Mouse (Mus musculus): ENCODE results near the gene Dnajb13.
"Not testable (repeated sequence)": the region's sequence is repeated elsewhere in the genome, so short reads cannot be mapped to it uniquely, and the experiment has no call there.

Gene Dnajb13

DNA sequence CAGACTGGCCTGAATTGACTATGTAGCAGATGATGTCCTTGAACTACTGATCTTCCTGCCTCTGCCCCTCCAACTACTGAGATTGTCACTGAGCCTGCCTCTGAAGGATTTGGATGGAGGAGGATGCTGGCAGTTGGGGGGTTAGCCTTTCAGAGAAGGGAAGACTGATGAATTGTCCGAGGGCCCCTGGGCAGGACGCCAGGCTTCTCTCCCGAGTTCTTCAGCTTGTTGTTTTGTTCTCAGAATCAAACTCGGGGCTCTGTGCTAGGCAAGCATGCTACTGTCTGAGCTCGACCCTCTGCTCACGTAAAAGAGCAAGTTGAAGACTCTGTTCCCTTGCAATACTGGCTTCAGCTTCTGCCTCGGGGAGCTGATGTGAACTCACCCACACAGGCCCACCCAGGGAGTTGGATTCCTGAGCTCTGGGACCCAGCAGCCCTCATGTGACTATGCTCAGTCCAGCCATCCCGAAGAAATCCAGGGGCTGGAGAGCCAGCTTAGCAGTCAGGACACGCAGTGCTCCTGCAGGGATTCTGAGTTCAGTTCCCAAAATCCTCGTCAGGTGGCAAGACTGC is 26.2 kb downstream of the Dnajb13 start:
- DNase-seq (ENCODE audit: low spot score in 2 of 2): no peak

DNA sequence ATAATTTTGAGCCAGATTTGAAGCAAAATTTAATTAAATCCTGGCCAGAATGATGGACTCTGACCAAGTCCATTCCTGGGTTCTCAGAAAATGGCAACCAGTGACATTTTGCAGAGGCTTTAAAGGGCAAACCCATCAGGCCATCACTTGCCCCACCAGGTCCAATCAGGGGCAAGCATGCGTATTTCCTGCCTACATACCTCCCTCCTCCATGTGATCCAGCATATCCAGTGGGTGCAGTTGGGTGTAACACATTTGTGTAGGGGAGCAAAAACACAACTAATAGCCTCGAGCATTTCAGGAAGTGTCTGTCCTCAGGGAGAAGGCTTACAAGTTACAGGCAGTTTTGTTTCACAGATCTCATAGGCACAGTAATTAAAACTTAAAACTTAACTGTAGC is 27.5 kb downstream of the Dnajb13 start:
- no peak for DNase-seq (ENCODE audit: low spot score in 2 of 2)

DNA sequence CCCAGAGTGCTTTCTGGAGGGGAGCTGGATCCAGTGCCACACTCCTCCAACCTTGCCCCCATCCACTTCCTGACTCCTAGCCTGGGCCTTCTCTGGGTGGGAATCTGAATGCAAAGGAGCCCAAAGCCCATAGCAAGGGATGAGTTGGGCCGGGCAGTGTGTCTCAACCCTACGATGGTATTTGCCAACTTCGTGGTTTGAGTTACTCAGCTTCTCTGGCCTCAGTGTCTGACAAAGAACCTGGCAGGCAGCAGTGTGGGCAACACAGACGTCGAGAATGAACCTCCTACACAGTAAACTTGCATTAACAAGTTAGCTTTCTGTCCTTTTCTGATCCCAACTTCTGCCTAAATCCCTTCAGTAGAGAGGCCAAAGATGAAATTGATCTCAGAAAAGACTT is 30.3 kb downstream of the Dnajb13 start:
- no peak for DNase-seq (ENCODE audit: low spot score in 2 of 2)

DNA sequence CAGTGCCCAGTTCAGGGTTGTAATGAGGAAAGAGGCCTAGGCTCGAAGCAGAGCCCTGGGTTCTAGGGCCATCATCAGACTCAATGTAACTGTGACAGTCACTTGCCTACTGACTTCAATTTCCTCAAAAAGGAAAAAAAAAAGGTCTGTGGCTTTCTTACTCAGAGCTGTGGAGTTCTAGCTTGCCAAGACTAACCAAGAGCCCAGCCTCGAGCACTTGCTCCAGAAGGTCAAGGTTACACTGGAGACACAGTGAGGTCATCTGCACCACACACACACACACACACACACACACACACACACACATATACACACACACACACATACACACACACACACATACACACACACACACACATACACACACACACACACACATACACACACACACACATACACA is 32.7 kb downstream of the Dnajb13 start:
- DNase-seq (ENCODE audit: low spot score in 2 of 2): not testable (repeated sequence)

DNA sequence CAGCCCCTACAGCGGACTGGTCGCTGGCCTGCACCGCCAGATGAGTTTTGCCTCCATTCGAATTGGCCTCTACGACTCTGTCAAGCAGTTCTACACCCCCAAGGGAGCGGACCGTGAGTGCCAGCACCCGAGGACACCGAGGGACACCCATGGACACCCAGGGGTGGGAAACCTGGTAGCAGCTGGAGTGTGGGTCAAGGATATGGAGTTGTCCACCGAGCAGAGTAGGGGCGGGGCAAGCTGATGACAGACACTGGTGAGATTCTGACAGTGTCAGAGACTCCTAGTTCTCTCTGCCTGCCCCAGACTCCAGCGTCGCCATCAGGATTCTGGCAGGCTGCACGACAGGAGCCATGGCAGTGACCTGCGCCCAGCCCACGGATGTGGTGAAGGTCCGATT is 34.6 kb downstream of the Dnajb13 start:
- no peak for DNase-seq (ENCODE audit: low spot score in 2 of 2)

DNA sequence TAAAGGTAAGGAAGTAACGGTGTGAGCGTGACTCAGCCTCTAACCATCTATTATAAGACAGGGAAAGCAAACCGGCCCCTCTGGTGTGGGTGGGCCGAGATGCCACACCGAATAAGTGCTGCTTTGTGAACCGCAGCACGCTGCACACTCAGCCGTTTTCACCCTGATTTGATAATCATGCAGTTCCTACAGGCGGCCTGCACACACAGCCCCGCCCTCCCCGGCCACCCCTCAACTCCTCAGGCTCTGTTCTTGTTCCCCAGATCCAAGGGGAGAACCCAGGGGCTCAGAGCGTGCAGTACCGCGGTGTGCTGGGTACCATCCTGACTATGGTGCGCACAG is 35.0 kb downstream of the Dnajb13 start:
- DNase-seq (ENCODE audit: low spot score in 2 of 2): no peak

DNA sequence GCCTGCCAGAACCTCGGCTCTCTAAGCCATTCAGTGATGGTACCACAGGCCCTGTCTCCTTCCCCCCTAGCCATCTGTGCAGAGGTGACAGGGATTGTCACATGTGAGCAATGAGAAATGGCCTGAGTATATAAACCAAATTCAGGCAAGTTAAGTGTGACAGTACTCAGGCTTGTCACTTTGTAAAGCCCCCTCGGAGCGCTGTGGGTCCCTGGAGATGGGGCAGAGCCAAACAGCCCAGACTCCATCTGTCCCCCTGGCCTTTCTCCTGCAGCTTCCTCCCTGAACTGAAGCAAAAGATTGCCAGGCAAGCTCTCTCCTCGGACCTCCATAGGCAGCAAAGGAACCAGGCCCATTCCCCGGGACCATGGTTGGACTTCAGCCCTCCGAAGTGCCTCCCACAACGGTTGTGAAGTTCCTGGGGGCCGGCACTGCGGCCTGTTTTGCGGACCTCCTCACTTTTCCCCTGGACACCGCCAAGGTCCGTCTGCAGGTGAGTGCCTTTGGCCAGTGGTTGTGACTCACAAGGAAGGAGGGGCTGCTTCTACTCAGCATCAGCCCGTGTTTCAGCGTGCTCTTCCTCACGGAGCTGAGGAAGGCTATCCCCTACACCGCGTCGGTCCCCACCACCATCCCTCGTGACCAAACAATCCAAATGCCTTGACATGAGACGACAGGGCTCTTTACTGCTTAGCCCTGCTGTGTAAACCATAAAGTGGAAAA is 35.5 kb downstream of the Dnajb13 start:
- DNase-seq (ENCODE audit: low spot score in 2 of 2): no peak

DNA sequence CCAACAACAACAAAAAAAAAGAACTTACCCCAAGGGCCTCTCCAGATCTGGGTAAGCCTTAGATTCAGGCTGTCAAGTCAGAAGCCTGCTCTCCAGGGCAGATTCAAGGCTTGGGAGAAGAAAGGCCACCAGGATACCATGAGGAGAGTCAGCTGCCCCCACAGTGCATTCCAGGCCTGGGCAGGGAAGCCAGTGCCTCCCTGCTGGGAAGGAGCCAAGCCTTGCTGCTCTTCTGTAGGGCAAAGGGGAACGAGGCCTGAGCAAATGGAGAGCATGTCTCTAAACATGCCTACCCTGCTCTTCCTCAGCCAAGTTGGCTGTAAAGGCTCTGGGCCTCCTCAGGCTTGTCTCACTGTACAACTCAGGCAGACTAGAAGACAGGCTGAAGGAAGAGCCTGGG is 40.1 kb downstream of the Dnajb13 start:
- DNase-seq (ENCODE audit: low spot score in 2 of 2): no peak

DNA sequence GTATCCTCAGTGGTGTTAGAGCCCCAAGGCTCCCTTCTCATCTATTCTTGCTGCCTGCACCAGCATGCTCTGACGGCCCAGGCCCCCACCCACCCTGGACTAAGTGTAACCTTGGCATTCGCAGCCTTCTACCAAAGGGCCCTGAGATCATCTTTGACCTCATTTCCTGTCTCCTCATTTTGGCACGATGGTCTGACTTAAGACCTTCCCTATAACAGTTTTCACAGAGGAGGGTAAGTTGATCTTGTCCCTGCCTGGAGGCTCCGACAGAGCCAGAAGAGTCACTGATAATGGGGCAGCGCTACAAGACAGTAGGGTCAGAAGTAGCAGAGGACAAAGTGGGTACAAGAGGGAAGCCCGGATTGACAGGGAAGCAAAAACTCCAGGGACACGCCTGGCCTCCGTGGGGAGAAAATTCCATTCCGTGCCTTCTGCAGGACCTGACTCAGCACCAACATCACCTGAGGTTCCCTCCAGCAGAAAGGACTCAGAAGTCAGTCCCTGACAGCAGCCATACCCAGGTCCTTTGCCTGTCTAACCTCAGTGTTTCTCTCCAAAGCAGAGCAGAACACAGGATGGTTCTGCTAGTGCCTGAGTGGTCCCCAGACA is 40.8 kb downstream of the Dnajb13 start:
- no peak for DNase-seq (ENCODE audit: low spot score in 2 of 2)

DNA sequence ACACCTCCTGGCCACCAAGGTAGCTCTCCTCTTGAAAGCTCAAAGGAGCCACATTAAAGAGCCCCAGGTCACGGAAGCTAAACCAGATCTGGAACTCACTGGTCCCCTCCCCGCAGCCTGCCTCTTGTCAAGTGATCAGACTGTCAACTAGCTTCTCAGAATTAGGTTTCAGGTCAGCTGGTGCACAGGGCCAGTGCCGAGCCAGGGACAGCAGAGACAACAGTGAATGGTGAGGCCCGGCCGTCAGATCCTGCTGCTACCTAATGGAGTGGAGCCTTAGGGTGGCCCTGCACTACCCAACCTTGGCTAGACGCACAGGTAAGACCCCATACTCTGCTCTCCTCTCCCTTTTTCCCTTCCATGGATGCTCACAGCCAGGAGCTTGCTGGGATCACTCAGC is 42.0 kb downstream of the Dnajb13 start, which contains the start of gene Ucp3:
Gene Ucp3 (plus strand): TSS at position 214 of the 400 bp plus-strand sequence.
- DNase-seq (ENCODE audit: low spot score in 2 of 2): no peak

DNA sequence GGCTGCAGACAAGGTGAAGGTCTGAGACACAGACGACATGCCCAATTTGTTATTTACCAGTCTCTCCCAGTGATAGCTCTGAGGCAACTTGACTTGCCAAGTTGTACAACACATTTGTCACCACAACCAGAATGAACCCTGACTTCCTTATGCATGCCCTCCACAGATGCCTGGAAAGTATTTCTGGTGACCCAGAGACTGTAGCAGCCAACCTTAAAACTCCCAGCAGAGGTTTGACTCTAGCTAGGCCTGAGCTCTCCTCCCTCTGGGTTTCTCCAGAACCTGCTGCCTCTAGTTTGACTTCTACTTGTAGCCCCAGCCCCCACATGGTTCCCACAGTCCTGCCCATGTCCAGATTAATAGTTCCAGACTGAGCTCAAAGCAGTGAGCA is 43.4 kb downstream of the Dnajb13 start:
- no peak for DNase-seq (ENCODE audit: low spot score in 2 of 2)

DNA sequence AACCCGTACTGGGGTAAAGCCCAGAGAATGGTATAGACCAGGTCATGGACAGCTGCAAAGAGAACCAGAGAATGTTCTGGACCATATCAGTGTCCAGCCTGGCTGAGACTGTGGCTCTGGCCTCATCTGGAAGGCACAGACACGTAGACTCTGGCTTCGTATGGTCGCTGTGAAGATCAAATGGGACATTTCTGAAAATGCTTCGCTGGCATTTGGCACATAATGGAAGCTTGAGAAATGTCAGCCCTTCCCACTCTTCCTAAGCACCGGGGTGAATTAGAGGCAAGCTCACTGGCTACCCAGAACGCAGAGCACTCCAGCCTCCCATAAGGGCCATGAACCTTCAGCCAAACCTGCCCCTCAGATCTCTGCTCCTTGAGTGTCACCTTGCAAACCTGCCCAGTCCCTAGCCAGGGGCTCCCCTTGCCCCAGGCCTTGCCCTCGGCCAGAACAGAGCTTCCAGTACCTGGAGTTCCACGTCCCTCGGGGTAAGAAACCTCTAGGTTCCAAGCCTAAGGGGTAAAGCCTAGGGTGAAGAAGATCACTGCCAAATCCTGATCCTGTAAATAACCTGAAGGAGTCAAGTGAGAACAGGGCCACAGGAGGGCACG is 43.9 kb downstream of the Dnajb13 start:
- no peak for DNase-seq (ENCODE audit: low spot score in 2 of 2)

DNA sequence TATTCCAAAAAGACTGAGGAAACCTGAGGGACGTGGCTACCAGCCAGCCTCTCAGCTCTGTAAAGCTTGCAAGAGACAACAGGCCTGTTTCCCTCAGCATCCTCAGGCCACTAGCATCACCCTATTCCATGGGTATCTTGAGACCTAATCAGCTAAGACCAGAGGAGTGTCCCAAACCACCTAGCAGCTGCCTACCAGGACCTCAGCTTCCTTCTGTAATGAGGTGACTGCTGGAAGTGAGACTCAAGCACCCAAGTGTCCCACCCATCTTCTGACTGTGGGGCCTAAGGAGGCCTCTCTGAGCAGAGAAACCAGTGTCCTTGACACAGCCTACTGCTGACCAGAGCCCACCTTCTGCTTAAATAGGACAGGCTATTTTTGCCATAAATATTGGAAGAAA is 45.3 kb downstream of the Dnajb13 start:
- DNase-seq (ENCODE audit: low spot score in 2 of 2): no peak

DNA sequence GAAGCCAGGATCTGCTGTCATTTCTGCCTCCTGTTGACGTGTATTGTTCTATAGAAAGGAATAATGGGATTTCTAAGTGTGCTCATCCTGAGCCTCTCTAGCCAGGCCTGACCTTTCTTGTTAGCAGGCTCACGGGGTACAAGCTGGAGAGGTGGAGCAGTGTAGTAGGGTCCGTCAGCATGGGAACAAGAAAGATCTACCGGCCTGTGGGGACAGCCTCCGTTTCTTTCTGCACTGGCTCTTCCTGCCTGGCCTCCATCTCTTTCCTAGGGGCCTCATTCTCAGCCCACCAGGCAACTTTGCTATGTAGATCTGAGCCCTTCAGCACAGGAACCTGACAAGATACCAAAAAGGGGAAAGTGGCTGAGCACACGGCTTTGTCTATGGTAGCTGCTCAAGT is 46.0 kb downstream of the Dnajb13 start:
- no peak for DNase-seq (ENCODE audit: low spot score in 2 of 2)

DNA sequence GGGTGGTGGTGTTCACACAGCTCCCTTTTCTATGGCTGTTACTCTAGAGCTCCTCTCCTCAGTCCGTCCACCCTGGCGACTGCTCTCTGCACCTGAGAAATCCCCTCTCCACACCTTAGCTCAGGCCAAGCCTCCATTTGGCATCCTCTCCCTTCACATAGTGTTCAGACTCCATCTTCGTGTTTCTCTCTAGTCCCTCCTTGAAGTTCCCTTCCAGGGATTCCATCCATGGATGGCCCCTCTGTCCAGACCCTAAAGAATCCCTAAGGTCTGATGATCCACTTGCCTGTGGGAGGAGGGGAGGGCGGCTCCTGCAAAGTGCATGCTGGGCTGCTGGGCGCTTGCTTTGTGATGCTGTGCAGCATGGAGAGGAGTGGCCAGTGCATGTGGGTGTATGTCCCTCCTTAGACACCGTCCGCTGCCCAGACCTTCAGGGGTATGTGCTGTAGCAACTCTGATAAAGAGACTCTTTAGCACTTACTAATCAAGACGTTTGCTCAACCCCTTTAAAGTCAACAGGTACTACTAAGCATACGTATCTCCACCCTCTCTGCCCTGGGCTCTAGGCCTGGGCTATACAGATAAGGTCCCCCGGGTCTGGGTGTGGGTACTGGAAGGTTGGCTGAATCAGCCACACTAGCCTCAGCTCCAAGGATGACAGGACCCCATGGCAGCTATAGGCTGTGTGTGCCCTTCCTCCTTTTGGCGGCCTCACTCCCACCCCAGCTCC is 47.8 kb downstream of the Dnajb13 start:
- no peak for DNase-seq (ENCODE audit: low spot score in 2 of 2)

DNA sequence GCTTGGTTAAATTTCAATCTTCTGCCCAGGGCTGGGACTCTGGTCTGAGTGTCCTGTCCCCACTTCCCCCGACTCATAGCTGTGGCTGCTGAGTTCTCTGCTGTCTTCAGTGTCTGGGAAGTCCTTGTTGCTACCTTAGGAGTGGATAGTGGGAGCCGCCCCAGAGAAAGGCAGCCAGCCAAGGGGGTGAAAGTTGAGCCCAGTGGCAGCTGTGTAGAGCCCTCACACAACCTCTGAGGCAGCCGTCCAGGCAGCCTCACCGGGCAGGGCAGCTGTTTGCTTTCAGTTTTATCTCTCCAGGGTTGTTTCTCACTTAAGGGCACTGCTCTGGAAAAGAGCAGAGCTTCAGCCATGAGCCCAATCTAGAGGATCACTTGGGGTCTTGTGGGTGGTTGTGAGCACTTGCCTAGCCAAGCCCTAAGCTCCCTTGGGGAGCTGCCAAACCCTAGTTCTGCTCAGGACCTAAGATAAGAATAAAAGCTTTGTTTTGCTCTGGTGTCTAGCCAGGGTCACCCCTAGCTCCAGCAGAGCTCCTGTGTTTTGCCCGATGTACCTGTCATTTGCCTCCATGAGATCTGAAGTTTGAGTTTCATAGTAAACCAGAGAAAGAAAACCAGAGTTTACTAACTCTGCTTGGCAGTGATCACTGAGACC is 49.0 kb downstream of the Dnajb13 start:
- DNase-seq (ENCODE audit: low spot score in 2 of 2): peak in 1 of 2 experiments; percentile 31

DNA sequence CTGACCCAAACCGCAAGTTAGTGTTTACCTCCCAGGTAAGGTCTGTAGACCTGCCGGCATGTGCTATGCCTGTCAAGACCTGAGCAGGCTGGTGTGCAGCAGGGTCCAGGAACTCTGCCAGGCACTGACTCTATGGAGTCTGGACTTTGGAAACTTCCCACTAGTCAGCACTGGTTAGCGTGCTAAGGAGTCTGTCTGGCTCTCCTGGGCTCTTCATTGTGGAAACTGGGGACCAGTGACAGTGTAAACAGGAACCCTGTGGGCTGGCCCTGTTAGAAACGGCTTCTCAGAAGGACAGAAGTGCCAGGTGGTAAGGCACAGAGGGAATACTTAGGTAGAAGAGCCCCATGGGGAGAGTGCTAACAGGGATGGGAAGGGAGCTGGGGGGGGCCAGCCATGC is 49.5 kb downstream of the Dnajb13 start:
- DNase-seq (ENCODE audit: low spot score in 2 of 2): no peak

DNA sequence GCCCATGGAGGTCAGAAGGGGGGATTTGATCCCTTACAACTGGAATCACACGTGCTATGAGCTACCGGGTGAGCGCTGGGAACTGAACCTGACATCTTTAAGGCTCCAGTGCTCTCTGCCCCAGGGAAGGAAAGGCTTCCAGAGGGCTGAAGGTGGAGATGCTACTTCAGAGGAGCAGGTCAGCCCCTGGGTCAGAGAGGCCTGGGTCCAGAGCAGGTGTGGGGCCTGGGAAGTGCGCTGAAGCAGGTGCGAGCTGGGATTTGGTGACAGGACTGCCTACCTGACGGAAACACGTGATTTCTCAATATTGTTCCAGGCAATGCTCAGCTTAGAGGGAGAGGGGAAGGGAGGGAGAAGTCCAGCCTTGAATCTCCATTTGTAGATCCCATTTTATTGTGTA is 50.5 kb downstream of the Dnajb13 start:
- DNase-seq (ENCODE audit: low spot score in 2 of 2): no peak

DNA sequence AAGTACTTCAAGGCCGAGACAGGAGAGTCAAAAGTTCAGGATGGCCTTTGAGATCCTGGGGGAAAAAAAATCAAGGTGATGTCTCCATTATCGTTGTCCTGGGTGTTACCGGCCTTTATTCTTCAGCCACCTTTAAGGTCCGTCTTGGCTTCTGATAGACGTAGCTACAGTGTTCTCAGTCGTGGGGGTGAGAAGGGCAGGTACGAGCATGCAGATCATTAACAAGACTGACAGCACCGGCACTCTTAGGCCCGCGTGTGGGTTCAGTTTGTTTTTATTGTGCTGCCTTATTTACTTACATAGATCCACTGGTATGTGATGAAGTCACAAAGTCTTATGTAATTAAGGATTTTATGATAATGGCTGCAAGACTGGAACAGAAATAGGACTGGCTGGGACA is 51.0 kb downstream of the Dnajb13 start:
- no peak for DNase-seq (ENCODE audit: low spot score in 2 of 2)

DNA sequence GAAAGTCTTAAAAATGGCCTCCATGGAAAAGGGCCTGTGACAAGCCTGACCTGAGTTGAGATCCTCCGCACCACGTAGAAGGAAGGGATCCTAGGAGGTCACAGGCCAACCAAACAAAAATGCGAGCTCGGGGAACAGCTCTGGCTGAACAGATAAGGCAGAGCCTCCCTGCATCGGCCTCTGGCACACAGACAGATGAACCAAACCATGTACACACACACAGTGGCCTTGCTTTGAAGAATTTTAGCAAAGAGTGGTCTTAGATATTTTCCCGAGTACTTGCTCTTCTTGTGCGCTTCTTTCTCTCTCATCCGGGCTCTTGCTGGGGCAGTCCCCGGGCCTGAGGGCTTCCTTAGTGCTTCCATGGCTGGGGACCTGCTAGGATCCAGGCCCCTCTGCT is 51.6 kb downstream of the Dnajb13 start:
- DNase-seq (ENCODE audit: low spot score in 2 of 2): no peak

DNA sequence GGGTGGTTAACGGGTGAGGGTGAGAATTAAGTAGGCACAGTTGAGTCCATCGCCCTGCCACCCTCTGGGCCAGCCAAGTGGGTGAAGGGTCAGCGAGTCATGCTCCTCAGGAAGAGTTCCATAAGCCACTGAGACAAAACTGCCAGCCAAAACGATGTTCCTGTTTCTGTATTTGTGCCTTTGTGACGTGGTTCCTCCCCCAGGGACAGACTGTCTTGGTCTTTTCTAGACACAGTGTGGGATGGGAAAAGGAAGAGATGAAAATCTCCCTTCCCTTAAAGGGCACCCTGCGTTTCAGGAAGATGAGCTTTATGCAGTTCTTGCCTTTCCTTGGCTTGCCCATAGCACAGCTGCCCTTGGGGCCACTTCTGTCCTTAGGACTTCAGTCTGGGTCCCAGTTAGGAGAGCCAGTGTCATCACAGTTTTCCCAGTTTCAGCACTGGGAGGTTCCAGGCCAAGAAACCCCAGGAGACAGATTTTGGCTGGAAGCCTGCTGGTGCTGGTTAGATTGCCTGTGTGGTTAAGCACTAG is 53.1 kb downstream of the Dnajb13 start:
- peak; percentile 32 to 70 for DNase-seq (ENCODE audit: low spot score in 2 of 2)

DNA sequence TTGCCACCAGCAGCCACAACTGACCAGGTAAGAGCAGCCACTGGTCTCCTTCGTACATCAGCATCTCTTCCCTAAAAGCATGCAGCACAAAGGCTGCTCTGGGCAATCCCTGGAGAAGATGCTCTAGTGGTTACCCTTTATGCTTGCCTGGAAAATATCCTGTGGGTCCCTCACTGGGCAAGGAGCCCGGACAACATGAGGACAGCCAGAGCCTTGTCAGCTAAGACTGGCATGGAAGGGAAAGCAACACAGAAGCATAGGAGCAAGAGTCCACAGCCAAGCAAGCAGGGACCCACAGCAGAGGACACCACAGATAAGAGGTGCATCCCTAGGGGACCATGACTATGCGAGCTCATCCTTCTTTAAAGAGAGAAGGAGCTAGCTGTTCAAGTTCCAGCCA is 54.9 kb downstream of the Dnajb13 start:
- DNase-seq (ENCODE audit: low spot score in 2 of 2): no peak
